Mouse (Mus musculus) limb, embryonic 14.5 days (tissue): ENCODE measurements around the gene Tceanc2. TPM values are rescaled to one million over a fixed set of nuclear protein-coding genes. Genes with fewer than 3 reads are reported as not detected.

Source experiments
- ATAC-seq: fragments of 200-750 bp; cut with Nextera tagmentation; 2 replicates; pipeline ENCODE4 v1.8.0; 2017; ENCODE audit warnings: low read depth, moderate number of reproducible peaks, moderate TSS enrichment; ENCODE audit not compliant: low FRiP score
- DNase-seq: peaks from one replicate; pipeline ENCODE4 v3.0.0-alpha.2; 2015; ENCODE audit warnings: low spot score
- H3K27ac ChIP-seq: fragments of 300-500 bp; sonication (generic); replicated peaks from 2 replicates; pipeline ENCODE4 v1.5.1; 2014; ENCODE audit warnings: low read depth, mild to moderate bottlenecking, low read length, moderate library complexity, mixed read lengths
- H3K27me3 ChIP-seq: fragments of 300-500 bp; sonication (generic); 2 replicates; pipeline ENCODE4 v1.6.1; 2014; ENCODE audit warnings: low read length, mixed read lengths; ENCODE audit not compliant: control insufficient read depth, insufficient read depth
- H3K36me3 ChIP-seq: fragments of 300-500 bp; sonication (generic); 2 replicates; pipeline ENCODE4 v1.6.1; 2014; ENCODE audit warnings: mild to moderate bottlenecking, low read length, moderate library complexity, mixed read lengths; ENCODE audit not compliant: control insufficient read depth, insufficient read depth
- H3K4me1 ChIP-seq: fragments of 300-500 bp; sonication (generic); 2 replicates; pipeline ENCODE4 v1.6.1; 2014; ENCODE audit warnings: antibody characterized with exemption, low read length, mixed read lengths; ENCODE audit not compliant: control insufficient read depth, insufficient read depth
- H3K4me2 ChIP-seq: fragments of 300-500 bp; sonication (generic); replicated peaks from 2 replicates; pipeline ENCODE4 v1.6.1; 2014; ENCODE audit warnings: low read depth, mild to moderate bottlenecking, low read length, moderate library complexity; ENCODE audit not compliant: severe bottlenecking
- H3K4me3 ChIP-seq: fragments of 300-500 bp; sonication (generic); replicated peaks from 2 replicates; pipeline ENCODE4 v1.5.1; 2014; ENCODE audit warnings: low read length
- H3K9ac ChIP-seq: fragments of 300-500 bp; sonication (generic); 2 replicates; pipeline ENCODE4 v1.6.1; 2014; ENCODE audit warnings: mild to moderate bottlenecking, low read depth, low read length, moderate library complexity; ENCODE audit not compliant: severe bottlenecking
- H3K9me3 ChIP-seq: fragments of 300-500 bp; sonication (generic); 2 replicates; pipeline ENCODE4 v1.6.1; 2016; ENCODE audit warnings: low read length; ENCODE audit not compliant: control insufficient read depth
- POLR2A ChIP-seq: fragments of 200-500 bp; IDR thresholded peaks from 2 replicates; pipeline ENCODE4 v1.8.0; 2012; ENCODE audit warnings: inconsistent platforms, mild to moderate bottlenecking, moderate library complexity, borderline replicate concordance; ENCODE audit not compliant: insufficient read depth, insufficient read length; ENCODE audit errors: extremely low read depth
- WGBS: fragments of 180-500 bp; shearing (Covaris S2); extraction: QIAGEN DNeasy Blood & Tissue Kit; methylation state at CpG from one replicate; pipeline ENCODE4 v1.1.7; 2014; 5-methylcytosine and 5-hydroxymethylcytosine counted together
- polyA plus RNA-seq, 2 experiments: library from polyadenylated mRNA; depleted of rRNA in 1 of 2; stranded (reverse) in 1 of 2; unstranded in 1 of 2; fragments of >200 nt; fragmentation: Nextera tagmentation in 1 of 2; extraction: Ambion mirVana in 1 of 2; gene quantifications; 2 replicates each; pipeline versions ENCODE4 v1.2.1 to v1.2.3; 2012 to 2014

Tceanc2 gene
- polyA plus RNA-seq, 2 experiments, result 16.7 to 27.6 TPM

GRCm38 (mm10) chr4:107143511-107143910 lies 35.4 kb downstream of the Tceanc2 start:
- Histone ChIP-seq H3K4me1 (peaks cover 13% of the 10 kb centered on the region), H3K9ac (no peak overlapping the region), H3K4me2 (no peak overlapping the region), H3K27ac (no peak overlapping the region; the same call in 1 of the 2 replicates), H3K9me3 (no peaks in the 10 kb centered on the region), H3K4me3 (no peak overlapping the region), H3K36me3 (peaks cover 37% of the 10 kb centered on the region), H3K27me3 (no peaks in the 10 kb centered on the region)
- TF ChIP-seq POLR2A, result no peak
- DNase-seq (no peak), ATAC-seq (no peak)
- WGBS, result 89% methylated on average over 8 of the region's 8 CpGs

DNA sequence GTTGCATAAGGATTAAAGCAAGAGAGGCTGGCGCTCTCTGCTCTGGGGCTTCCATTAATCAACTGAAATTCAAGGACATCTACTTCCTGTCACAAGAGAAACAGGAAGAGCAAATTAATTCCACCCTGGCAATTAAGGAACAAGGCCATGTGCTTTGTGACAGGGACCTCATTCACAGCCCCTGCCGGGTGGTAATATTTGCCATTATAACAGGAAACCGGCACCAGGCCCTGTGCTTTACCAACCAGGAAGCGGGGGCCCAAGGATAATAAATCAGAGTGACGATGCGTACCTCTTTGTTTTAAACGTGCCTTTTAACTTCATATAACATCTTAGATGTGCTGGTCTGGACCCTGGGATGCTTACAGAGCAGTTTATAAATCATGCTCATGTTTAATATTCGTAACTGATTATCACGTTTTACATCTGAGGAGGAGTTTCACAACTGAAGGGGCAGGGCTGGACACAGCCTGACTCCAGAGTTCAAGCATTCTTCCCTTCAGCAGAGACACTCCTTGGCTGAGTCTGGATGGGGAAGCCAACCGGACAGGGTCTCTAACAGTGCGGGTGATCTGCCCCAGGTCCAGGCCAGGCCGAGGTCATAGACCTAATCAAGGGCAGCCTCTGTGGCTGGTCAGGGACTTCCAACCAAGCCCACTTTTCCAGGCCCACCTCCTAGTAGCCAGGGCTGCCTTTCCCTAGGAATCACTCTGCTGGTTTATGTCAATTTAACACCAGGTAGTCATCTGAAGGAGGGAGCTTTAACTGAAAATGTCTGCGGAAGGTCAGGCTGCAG lies 38.9 kb downstream of the Tceanc2 start:
- Histone ChIP-seq H3K27me3 (no peaks in the 10 kb centered on the region), H3K27ac (no peak overlapping the region), H3K9me3 (no peaks in the 10 kb centered on the region), H3K9ac (no peak overlapping the region; the same call in 1 of the 2 replicates), H3K4me2 (no peak overlapping the region), H3K4me3 (no peak overlapping the region), H3K36me3 (peaks cover 19% of the 10 kb centered on the region; the same call in 1 of the 2 replicates), H3K4me1 (peaks cover 21% of the 10 kb centered on the region)
- 32% methylated on average over 13 of the region's 13 CpGs for WGBS
- no peak for ATAC-seq
- DNase-seq, result no peak
- no peak for TF ChIP-seq POLR2A

DNA sequence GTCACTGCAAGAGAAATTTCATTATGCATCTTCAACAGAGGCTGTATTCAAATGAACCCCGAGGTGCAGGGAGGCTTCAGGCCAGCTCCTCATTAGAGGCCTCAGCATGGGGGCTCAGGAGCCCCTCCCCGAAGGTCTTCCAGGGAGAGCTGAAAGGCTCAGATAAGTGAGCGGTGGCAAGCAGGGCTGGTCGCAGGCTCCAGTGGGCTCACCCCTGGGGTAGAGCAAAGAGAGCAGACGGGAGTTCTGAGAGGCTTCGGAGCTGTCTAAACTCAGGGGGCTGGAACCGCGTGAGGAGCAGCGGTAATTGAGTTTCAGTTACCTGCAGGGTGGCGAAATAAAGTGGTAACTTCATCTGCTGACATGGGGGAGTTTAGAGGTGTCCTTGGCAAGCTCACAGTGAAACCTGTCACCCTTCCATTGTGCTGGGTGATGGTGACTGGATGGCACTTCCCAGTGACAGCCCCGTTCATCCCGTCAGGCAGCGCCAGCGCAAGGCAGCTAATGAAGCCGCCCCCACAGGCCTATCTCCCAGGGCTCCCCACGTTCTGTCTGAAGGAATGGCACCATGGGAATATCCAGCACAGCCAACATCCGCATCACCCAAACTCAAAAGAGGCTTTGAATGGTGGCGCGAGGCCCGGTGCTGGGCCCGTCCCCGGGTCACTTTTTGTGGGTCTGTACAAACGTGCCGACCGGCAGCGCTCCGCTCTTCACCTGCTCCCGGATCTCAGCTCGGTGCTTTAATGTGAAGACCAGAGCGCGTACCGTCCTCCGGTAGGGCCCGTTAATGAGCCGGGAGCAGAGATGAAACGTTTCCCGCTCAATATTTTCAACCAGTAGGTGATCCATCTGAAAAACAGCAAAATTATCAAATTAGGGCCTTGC lies 39.7 kb downstream of the Tceanc2 start:
- H3K27ac ChIP-seq, result no peak overlapping the region
- H3K4me3 ChIP-seq, result no peak overlapping the region
- no peak overlapping the region for H3K4me2 ChIP-seq
- H3K27me3 ChIP-seq, result no peaks in the 10 kb centered on the region
- H3K9ac ChIP-seq, result no peak overlapping the region; the same call in 1 of the 2 replicates
- ATAC-seq, result no peak
- no peak for DNase-seq
- WGBS, result 38% methylated on average over 37 of the region's 37 CpGs
- H3K9me3 ChIP-seq, result no peaks in the 10 kb centered on the region
- no peak for TF ChIP-seq POLR2A
- peaks cover 21% of the 10 kb centered on the region for H3K4me1 ChIP-seq
- H3K36me3 ChIP-seq, result peaks cover 19% of the 10 kb centered on the region; the same call in 1 of the 2 replicates

DNA sequence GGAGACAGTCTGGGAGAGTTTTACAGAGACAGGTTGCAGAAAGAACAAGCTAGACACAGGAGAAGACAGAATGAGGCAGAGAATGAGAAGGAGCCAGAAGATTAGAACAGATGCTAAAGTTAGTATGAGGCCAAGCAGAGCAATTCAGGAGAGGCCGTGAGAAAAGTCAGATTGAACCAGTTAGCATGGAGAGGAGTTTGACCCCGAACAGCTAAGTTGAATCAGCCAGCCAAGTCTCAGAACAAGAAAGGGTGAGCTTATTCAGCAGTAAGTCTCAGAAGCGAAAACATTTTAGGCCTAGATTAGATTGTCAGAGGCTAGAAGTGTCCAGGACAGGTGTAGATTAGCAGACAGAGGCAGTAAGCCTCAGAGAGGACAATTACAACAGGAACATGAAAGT lies 42.4 kb downstream of the Tceanc2 start:
- no peak for ATAC-seq
- H3K36me3 ChIP-seq, result peaks cover 12% of the 10 kb centered on the region; the same call in 1 of the 2 replicates
- no peak overlapping the region for H3K4me2 ChIP-seq
- 51% methylated on average over 3 of the region's 3 CpGs for WGBS
- no peak overlapping the region for H3K9ac ChIP-seq
- no peak overlapping the region for H3K27ac ChIP-seq
- DNase-seq, result no peak
- H3K4me1 ChIP-seq, result peaks cover 21% of the 10 kb centered on the region
- TF ChIP-seq POLR2A, result no peak
- H3K9me3 ChIP-seq, result no peaks in the 10 kb centered on the region
- no peaks in the 10 kb centered on the region for H3K27me3 ChIP-seq
- no peak overlapping the region for H3K4me3 ChIP-seq

GRCm38 (mm10) chr4:107135663-107136062 lies 43.3 kb downstream of the Tceanc2 start:
- Histone ChIP-seq H3K4me2 (no peak overlapping the region), H3K4me3 (no peak overlapping the region), H3K9me3 (no peaks in the 10 kb centered on the region), H3K4me1 (peaks cover 21% of the 10 kb centered on the region), H3K9ac (no peak overlapping the region), H3K27me3 (no peaks in the 10 kb centered on the region), H3K27ac (no peak overlapping the region), H3K36me3 (peaks cover 12% of the 10 kb centered on the region; the same call in 1 of the 2 replicates)
- no peak for DNase-seq
- TF ChIP-seq POLR2A, result no peak
- ATAC-seq, result no peak
- WGBS, result 57% methylated on average over 5 of the region's 5 CpGs
